Mouse (Mus musculus) left cerebral cortex, adult 2 months (tissue): ENCODE data around the gene Plcl2. TPM values are rescaled to one million over a fixed set of nuclear protein-coding genes. Genes with fewer than 3 reads are reported as not detected.

Experiments
- DNase-seq, 2 experiments: peaks; one replicate each; pipeline ENCODE4 v3.0.0; 2021 to 2022; ENCODE audit warnings: low spot score in 2 of 2, mixed read lengths in 1 of 2; ENCODE audit errors: extremely low spot score in 1 of 2
- H3K27ac ChIP-seq: fragments of 200-600 bp; 2 replicates; pipeline ENCODE4 v1.8.1; 2022
- H3K4me3 ChIP-seq: fragments of 200-600 bp; 2 replicates; pipeline ENCODE4 v1.8.1; 2022
- CTCF ChIP-seq: fragments of 200-600 bp; IDR thresholded peaks from 2 replicates; pipeline ENCODE4 v1.8.1; 2022; ENCODE audit warnings: antibody characterized with exemption, mild to moderate bottlenecking, moderate library complexity
- intact Hi-C: fragments of 180-260 bp; cut with DNase I; formaldehyde crosslinking; loops from one replicate; pipeline ENCODE4 v1.15.1; 2025
- total RNA-seq, 2 experiments: library from RNA; stranded (reverse); gene quantifications; 2 replicates each; pipeline ENCODE4 v1.2.3; 2021

Gene Plcl2
- total RNA-seq, 2 experiments from 2014 or later: 90.8 to 94.5 TPM

- H3K27ac ChIP-seq: no peak overlapping the region
- intact Hi-C loops: no loop called here
- H3K4me3 ChIP-seq: no peak overlapping the region
- no peak for TF ChIP-seq CTCF
- DNase-seq: no peak
Observed at GRCm38 (mm10) chr17:50667596-50667995, 158.4 kb downstream of the Plcl2 start.

- no peak overlapping the region for H3K27ac ChIP-seq
- DNase-seq: no peak
Observed at GRCm38 (mm10) chr17:50668681-50669208, 159.5 kb downstream of the Plcl2 start.

GRCm38 (mm10) chr17:50671416-50671815 lies 162.2 kb downstream of the Plcl2 start:
- intact Hi-C loops: no loop called here
- Histone ChIP-seq H3K27ac (no peak overlapping the region), H3K4me3 (no peak overlapping the region)
- no peak for DNase-seq
- no peak for TF ChIP-seq CTCF

More at GRCm38 (mm10) chr17:50668681-50669208, 159.5 kb downstream of the Plcl2 start:
- no peak overlapping the region for H3K4me3 ChIP-seq
- no peak for TF ChIP-seq CTCF
- intact Hi-C loops: no loop called here

- H3K27ac ChIP-seq: peak overlapping the region; percentile 15; the same call in 1 of the 2 replicates
- intact Hi-C loops: no loop called here
- DNase-seq: no peak
- no peak for TF ChIP-seq CTCF
- H3K4me3 ChIP-seq: no peak overlapping the region
Observed at GRCm38 (mm10) chr17:50674580-50674979, 165.4 kb downstream of the Plcl2 start.

GRCm38 (mm10) chr17:50675231-50675630 lies 166.0 kb downstream of the Plcl2 start:
- intact Hi-C loops: no loop called here
- TF ChIP-seq CTCF: no peak
- Histone ChIP-seq H3K27ac (peak overlapping the region; percentile 0; the same call in 1 of the 2 replicates), H3K4me3 (no peak overlapping the region)
- DNase-seq: no peak

GRCm38 (mm10) chr17:50677334-50677733 lies 168.1 kb downstream of the Plcl2 start:
- no peak for TF ChIP-seq CTCF
- Histone ChIP-seq H3K27ac (no peak overlapping the region), H3K4me3 (no peak overlapping the region)
- intact Hi-C loops: no loop called here
- DNase-seq: no peak

GRCm38 (mm10) chr17:50677978-50678712 lies 168.9 kb downstream of the Plcl2 start:
- intact Hi-C loops: no loop called here
- Histone ChIP-seq H3K4me3 (no peak overlapping the region), H3K27ac (peak overlapping the region; percentile 62)
- TF ChIP-seq CTCF: no peak
- DNase-seq: no peak

- no peak for DNase-seq
- intact Hi-C loops: no loop called here
- H3K27ac ChIP-seq: peak overlapping the region; percentile 62
- H3K4me3 ChIP-seq: no peak overlapping the region
- no peak for TF ChIP-seq CTCF
Observed at GRCm38 (mm10) chr17:50678748-50679147, 169.5 kb downstream of the Plcl2 start.

GRCm38 (mm10) chr17:50679613-50680534 lies 170.7 kb downstream of the Plcl2 start:
- intact Hi-C loops: no loop called here
- no peak for DNase-seq
- Histone ChIP-seq H3K27ac (peak overlapping the region; percentile 50), H3K4me3 (no peak overlapping the region)
- no peak for TF ChIP-seq CTCF

GRCm38 (mm10) chr17:50682696-50683095 lies 173.5 kb downstream of the Plcl2 start:
- intact Hi-C loops: no loop called here
- TF ChIP-seq CTCF: no peak
- no peak for DNase-seq
- no peak overlapping the region for H3K27ac ChIP-seq
- H3K4me3 ChIP-seq: no peak overlapping the region

GRCm38 (mm10) chr17:50684960-50685645 lies 175.9 kb downstream of the Plcl2 start:
- H3K27ac ChIP-seq: no peak overlapping the region
- H3K4me3 ChIP-seq: no peak overlapping the region
- TF ChIP-seq CTCF: no peak
- intact Hi-C loops: no loop called here
- no peak for DNase-seq
